Mouse (Mus musculus) right cerebral cortex, postnatal 14 days (tissue): ENCODE measurements around the gene Thbs2.

Experiments used
- DNase-seq: peaks from one replicate; pipeline ENCODE4 v3.0.0; 2022

The Thbs2 gene

DNA sequence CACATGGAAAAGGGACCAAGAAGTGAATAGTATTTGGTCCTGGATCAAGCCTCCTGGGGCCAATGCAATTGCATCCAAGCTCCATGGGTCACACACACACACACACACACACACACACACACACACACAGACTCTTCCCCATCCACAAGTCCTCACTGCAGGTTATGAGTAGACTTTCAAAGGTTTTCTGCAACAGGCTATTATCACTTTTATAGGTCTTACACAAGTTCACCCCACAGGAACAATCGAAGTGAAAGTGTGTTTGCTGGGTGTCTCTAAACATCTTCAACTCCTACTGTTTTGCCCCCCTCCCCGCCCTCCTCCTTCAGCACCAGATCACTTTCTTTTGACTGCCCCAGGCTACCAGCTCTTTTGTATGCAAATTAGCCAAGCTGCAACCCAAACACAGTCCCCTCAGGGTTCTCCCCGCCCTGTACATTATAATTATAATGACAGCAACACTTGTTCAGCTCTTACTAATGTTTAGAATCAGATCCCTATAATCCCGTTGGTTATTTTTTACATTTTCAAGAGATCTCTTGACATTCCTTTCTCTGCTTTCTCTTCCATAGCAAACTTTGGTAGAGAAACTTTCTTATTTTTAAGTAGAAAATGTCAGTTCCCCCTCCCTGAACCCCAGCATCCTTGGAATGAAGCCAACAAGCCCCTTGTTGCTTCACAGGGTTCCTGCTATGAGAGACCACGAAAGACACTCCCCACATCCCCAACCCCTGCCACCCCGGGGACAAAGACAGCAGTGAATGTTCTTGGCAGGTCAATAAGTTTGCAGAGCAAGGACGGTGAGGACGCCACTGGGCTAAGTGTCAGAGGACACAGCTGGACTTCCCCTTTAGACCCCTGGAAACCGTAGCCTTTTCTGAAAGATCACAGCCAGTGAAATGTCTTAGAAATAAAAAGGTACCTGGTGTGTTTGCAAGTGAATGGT lies 714 bp downstream of the Thbs2 start:
- DNase-seq: no peak

DNA sequence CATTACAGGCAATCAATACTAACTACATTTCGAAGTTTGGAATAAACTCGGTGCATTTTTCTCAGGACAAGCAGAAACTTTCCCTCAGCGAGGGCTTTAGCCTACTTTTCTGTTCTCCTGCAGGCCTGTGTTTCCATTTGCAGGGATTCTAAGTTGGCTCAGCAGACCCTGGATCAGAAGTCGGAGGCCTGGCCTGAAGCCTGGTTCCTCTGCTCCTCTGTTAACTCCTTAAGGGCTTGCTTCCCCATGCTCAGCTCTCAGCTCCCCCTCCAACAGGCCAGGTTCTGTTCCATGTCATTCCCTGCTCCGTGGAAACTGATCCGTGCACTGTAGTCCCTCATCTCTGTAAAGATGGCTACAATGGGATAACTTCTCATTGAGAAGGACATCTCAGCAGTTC lies 2.1 kb downstream of the Thbs2 start:
- no peak for DNase-seq

DNA sequence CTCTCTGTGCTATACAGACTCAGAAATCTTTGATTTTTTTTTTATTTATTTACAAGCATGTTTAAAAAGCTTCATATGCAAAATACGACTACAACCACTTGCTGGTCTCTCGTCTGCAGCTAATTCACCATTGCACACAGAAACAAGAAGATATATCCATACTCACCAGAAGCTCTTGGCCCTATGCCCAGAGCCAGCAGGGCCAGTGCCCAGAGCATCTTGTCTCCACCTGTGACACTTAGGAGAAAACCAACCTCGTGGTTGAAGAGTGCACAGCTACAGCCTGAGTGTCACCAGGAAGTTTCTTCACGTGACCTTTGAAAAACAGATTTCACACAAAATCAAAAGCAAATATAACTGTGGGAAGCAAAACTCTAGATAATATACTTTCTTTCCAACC lies 2.8 kb downstream of the Thbs2 start:
- no peak for DNase-seq

GRCm38 (mm10) chr17:14682836-14683235 lies 11.2 kb downstream of the Thbs2 start:
- DNase-seq: no peak

GRCm38 (mm10) chr17:14681047-14681446 lies 13.0 kb downstream of the Thbs2 start:
- DNase-seq: no peak

DNA sequence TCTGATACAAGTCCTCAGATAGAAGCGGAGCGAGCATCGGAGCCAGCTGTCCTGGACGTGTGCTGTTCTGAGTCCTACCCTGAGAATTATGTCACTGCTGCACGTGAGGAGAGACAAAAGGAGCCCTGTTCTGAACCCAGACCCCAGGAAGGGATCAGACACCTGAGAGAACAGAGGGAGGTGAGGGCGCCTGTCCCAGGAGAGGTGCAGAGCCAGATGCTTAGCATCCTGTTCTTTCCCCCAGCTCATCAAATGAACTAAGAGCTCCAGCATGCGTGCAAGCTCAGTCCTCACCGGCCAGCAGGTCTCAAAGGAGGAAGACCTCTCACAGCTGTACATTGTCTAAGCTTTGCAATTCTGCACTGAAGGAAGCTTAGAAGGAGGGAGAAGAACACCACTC lies 16.8 kb downstream of the Thbs2 start:
- no peak for DNase-seq

GRCm38 (mm10) chr17:14675517-14675916 lies 18.5 kb downstream of the Thbs2 start:
- no peak for DNase-seq

- DNase-seq: no peak
Observed at GRCm38 (mm10) chr17:14672402-14672801, 21.6 kb downstream of the Thbs2 start.

DNA sequence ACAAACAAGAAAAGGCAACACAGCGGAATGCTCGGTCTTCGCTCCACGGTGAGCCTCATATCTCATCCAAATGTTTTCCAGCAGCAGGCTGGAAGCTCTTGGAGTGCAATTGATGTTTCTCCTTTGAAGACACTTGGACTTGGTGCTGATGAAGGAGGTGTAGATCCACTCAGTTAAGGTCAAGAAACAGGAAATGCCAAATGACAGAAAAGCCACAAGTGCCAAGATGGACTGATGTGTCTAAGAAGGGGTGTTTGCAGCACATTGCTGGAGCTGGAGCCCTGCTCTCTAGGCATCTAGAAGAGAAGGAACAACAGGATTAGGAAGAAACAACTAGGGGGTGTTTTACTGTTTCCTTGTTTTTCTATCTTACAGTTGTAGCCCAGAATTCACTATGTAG lies 26.8 kb downstream of the Thbs2 start:
- DNase-seq: no peak

GRCm38 (mm10) chr17:14666451-14666850 lies 27.6 kb downstream of the Thbs2 start:
- DNase-seq: no peak

- DNase-seq: no peak
Observed at GRCm38 (mm10) chr17:14663366-14663765, 30.7 kb downstream of the Thbs2 start.

GRCm38 (mm10) chr17:14662409-14662808 lies 31.6 kb downstream of the Thbs2 start:
- no peak for DNase-seq

- peak; percentile 20 for DNase-seq
Observed at GRCm38 (mm10) chr17:14659746-14660145, 34.3 kb downstream of the Thbs2 start.

DNA sequence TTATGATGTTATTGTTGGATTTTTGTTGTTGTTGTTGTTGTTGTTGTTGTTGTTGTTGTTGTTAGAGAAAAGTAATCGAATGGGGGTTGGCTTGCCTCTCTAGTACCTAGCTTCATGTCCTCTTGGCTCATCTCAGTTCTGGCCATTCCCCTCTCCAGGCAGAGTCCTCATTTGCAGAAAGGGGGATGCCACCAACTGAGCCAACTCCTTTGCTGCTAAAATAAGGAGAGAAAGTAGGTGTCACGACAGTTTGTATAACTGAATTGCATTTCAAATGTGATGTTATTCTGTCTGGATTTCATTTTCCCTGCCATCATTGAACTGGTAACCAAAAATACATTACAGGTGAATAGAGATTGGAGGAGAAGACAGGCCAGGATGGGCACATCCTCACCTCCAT lies 35.9 kb downstream of the Thbs2 start:
- DNase-seq: no peak

DNA sequence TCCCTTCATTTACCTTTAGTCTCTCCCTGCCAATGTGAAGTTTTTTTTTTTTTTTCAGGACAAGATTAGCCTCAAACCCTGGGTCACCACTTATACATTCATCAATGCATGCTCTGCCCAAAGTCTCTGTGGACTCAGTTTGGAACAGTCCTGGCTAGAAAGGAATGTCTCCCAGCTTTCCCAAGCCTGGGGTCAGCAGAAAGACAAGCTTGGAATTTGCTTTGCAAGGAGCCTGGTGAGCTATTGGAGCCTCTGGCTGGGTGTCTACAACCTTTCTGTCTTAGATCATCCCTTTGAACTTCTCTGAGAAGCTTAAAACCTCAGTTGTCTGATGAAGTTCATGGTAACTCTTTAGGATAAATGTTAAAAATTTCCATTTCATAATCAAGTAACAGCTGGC lies 36.9 kb downstream of the Thbs2 start:
- DNase-seq: no peak

DNA sequence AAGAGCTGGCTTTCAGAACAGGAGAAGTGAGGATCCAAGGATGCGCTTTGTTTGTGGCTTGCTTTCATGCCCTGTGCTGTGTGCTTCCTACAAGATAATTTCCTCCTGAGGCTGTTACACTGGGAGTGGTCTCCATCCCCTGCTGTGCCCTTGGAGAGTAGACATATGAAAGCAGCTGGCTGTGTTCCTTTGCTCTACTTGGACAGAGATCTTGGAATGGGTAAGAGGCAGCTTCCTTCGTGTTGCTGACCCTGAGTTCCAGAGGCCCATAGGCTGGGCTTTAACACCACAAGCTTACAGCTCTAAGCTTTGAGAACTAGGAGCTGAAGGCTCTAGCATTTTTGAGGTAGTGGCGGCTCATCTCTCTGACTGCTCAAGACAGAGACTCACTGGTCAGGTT lies 39.1 kb downstream of the Thbs2 start:
- DNase-seq: no peak

- DNase-seq: no peak
Observed at GRCm38 (mm10) chr17:14652013-14652412, 42.0 kb downstream of the Thbs2 start.

DNA sequence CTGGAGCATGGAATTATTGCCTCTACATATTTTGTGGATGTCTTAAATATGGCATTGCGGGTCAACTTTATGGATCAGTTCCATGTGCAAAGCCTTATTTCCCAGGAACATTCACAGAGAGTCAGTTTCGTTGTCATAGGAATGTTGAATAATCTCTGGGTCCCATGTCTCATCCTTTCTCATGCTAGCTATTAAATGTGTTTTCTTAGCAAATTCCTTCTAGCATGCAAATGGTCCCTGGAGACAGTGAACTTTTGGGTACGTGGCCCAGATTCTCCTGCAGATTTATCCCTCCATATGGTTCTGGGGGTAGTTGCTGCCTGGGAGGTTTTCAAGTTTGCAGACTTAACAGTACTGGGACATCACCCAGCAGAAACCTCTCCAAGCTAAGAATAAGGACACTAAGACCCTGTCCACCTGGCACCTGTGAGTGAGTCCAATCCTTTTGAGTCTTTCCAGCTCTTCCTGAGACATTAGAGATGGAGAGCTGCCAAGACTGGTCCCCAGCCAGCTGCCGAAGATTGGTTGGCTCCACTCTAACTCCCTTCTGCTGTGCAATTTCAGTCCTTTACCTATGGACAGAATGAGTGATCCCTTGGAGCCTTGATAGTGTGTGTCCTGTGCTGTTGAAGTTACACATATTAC lies 45.9 kb downstream of the Thbs2 start:
- peak; percentile 30 for DNase-seq

DNA sequence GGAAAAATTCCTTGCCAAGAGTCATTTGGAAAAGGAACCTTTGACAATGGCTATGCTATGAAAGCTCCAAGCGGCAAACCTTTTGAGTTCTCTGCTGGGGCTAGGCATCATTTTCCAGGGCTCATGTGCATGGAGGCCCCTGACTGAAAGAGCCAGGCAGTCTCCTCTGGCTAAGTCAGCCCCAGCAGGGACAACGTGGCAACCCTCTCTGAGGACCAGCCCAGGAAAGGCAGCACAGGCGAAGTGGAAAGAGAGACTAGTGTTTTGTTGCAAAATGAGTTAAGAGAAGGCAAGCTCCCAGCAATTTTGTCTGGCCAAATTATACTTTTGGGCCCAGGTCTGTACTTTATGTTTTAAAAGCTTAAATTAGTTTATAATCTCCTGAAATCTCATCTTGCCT lies 50.0 kb downstream of the Thbs2 start:
- no peak for DNase-seq

DNA sequence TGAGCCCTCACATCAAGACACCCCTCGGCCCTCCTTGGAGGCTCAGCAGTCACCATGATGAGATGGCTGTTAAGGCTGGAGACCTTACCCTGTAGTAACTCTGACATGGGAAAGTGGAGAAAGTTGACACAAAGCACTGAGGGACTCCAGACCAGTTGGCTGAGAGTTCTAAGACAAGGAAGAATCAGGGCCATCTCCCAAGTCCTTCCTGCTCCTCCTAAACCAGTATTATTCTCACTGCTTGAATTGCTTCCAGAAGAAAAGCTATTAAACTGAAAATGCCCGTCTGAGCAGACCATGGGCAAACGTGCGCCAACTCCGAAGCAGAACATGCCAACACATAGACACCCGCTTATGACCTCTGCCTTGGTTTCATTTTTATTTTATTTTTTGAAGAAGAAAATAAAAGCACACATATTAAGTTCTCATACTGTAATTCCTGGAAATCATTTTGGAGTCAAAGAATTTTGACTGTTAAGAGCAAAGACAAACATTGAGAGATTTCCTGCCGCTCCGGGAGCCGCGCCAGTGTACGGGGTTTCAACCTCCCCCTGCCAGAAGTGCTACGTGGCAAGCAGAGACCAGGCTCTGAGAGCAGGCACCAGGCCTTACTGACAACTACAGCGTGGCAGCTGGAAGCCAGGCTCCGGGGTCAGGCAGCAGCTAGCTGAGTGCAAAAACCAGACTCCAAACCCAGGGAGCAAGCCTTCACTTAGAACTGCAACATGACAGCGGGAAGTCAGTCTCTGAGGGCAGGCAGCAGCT lies 53.5 kb downstream of the Thbs2 start:
- DNase-seq: no peak

DNA sequence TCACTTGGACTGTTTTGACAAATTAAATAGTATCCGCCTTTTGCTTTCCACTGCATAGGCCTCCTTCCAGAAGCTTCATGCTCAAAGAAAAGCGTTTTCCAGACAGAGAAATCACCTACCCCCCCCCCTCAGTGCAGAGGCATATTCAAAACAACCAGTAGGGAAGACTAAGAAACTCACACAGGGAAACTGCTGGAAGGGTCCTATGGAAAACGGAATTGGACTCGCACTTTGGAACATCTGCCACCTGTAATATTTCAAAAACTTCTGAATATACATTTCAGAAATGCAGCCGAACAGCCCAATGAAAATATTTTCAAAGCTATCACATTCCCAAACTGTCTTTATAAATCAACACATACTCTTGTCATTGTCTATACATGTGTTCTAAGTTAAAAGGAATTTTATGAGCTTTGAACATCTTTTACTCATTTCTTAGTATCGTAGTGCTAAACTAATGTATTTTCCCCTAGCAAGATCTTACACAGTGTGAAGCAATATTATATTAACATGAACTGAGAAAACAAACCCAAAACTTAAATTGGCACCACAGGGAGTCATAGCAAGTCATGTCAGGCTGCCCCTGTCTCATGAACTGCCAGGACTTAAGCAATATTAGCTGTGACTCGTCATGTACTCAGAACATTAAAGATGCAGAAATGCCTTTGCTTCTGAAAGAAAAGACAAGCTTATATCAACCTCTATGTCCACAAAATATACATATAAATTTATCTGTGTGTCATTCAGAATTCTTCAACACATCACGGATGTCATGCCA lies 58.3 kb downstream of the Thbs2 start:
- no peak for DNase-seq

DNA sequence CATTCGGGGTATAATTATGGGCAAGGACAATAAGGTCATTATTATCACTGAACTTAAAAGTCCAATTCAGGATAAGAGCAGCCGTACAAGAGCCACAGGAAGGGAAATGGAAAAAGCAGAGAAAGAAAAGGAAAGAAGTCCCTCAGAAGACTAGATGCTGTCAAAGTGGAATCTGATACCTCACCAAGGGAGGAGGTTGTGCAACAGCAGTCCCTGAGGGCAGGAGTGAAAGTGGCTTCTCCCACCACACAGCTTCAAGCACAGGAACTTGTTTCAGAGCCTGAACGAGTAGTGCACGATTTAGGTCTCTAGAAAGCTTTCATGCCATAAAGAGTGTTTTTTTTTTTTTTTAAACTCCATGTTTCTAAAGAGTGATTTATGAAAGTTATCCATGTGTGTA lies 65.1 kb downstream of the Thbs2 start:
- DNase-seq: no peak

GRCm38 (mm10) chr17:14627828-14628338 lies 66.2 kb downstream of the Thbs2 start:
- DNase-seq: no peak
